Mouse (Mus musculus) left cerebral cortex, adult 8-10 months (tissue): ENCODE measurements around the gene Gm9044. TPM values are rescaled to one million over a fixed set of nuclear protein-coding genes. Genes with fewer than 3 reads are reported as not detected.
"Not testable (repeated sequence)": the region's sequence is repeated elsewhere in the genome, so short reads cannot be mapped to it uniquely, and the experiment has no call there.

ENCODE experiments used
- DNase-seq, 2 experiments: peaks; one replicate each; pipeline ENCODE4 v3.0.0; 2022; ENCODE audit warnings: low spot score in 2 of 2
- total RNA-seq, 4 experiments: library from RNA; stranded (reverse); gene quantifications; 2 replicates each; pipeline ENCODE4 v1.2.4; 2022

Gm9044 gene
- not detected for total RNA-seq

GRCm38 (mm10) chr10:118332308-118332707, at the start of gene Gm9044:
Gene Gm9044, minus strand, starts transcription at chr10:118332408.
- DNase-seq, result not testable (repeated sequence)

- peak; percentile 52 to 62 for DNase-seq
Observed at GRCm38 (mm10) chr10:118370443-118370842, 38.2 kb upstream of the Gm9044 start.

GRCm38 (mm10) chr10:118369518-118369917, 37.3 kb upstream of the Gm9044 start:
- no peak for DNase-seq

GRCm38 (mm10) chr10:118354005-118354404, 21.8 kb upstream of the Gm9044 start, which contains the start of gene Gm9049:
Gene Gm9049, minus strand, starts transcription at chr10:118354105.
- DNase-seq, result not testable (repeated sequence)

GRCm38 (mm10) chr10:118348579-118348978, 16.4 kb upstream of the Gm9044 start, which contains the start of gene Gm9048:
Gene Gm9048, minus strand, starts transcription at chr10:118348679.
- not testable (repeated sequence) for DNase-seq

- not testable (repeated sequence) for DNase-seq
Observed at GRCm38 (mm10) chr10:118343155-118343554, 10.9 kb upstream of the Gm9044 start, which contains the start of gene Gm9046. Gene Gm9046, minus strand, starts transcription at chr10:118343255.

- DNase-seq, result not testable (repeated sequence)
Observed at GRCm38 (mm10) chr10:118337731-118338130, 5.5 kb upstream of the Gm9044 start, which contains the start of gene Gm9045. Gene Gm9045, minus strand, starts transcription at chr10:118337831.

DNA sequence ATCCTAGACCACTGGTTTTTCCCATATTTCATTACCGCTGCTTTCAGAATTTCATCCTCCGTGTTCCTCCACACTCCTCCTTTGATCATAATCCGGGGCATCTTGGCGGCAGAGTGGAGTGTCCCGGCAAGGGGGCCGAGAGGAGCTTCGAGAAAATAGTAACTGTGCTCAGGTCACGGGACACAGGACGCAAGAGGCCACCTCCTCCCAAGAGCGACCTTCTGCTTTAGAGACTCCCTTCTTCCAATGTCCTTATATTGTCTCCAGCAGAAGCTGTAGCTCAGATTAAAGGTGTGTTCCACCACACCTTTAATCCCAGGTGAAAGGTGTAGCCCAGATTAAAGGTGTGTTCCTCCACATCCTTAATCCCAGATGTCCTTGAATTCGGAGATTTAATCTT, 5.3 kb downstream of the Gm9044 start, which contains the start of gene Gm9040:
Gm9040 (minus strand) TSS at position 101 of the 400 bp plus-strand sequence.
- not testable (repeated sequence) for DNase-seq

GRCm38 (mm10) chr10:118319024-118319423, 13.2 kb downstream of the Gm9044 start:
- no peak for DNase-seq

GRCm38 (mm10) chr10:118302133-118302532, 30.1 kb downstream of the Gm9044 start:
- not testable (repeated sequence) for DNase-seq

DNA sequence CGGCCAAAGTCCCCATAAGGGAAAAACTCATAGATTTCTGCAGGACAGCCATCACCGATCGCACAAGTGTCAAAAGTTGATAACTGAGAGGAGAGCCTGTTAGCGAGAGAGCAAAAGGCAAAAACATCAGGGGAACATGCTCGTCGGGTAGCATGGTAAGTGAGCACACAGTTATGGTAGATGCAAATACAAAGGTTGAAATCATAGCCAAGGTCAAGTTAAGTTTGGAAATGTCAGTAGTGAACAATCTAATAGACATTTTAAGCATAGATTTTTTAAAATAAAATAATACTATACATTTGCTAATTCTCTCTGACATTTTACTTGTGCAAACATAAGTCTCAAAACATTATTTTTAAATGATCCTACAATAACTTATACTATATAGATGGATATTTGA, 37.3 kb downstream of the Gm9044 start, which contains the start of gene Iltifb:
Iltifb (minus strand) TSS at position 101 of the 400 bp plus-strand sequence.
- DNase-seq, result no peak

GRCm38 (mm10) chr10:118283016-118283415, 49.2 kb downstream of the Gm9044 start:
- not testable (repeated sequence) for DNase-seq

- not testable (repeated sequence) for DNase-seq
Observed at GRCm38 (mm10) chr10:118282565-118282964, 49.6 kb downstream of the Gm9044 start.

Other genes starting within 250 kb of the Gm9044 start
- gene Mdm1, start 190.6 kb downstream of the Gm9044 start, total RNA-seq, result 1 to 10 TPM; 6.2 to 9.9 (median 7.2) TPM
- under 1 TPM in 1 of 4 experiments, not detected in 3; 0.46 TPM for gene Il22, start 127.5 kb downstream of the Gm9044 start, total RNA-seq
- gene Gm32717, start 91.6 kb downstream of the Gm9044 start, total RNA-seq, result under 1 TPM; 0.57 to 1.00 (median 0.76) TPM
- gene Gm32802, start 73.7 kb downstream of the Gm9044 start, total RNA-seq, result under 1 TPM; 0.57 to 1.00 (median 0.76) TPM
- not detected for gene Iltifb, start 37.4 kb downstream of the Gm9044 start, total RNA-seq
- not detected for gene Gm9040, start 5.4 kb downstream of the Gm9044 start, total RNA-seq
- not detected for gene Gm9045, start 5.4 kb upstream of the Gm9044 start, total RNA-seq
- gene Gm9046, start 10.8 kb upstream of the Gm9044 start, total RNA-seq, result not detected
- not detected for gene Gm9048, start 16.3 kb upstream of the Gm9044 start, total RNA-seq
- gene Gm9049, start 21.7 kb upstream of the Gm9044 start, total RNA-seq, result not detected
- not detected for gene Ifng, start 108.6 kb upstream of the Gm9044 start, total RNA-seq